Mouse (Mus musculus): ENCODE data around the gene Notum. TPM values are rescaled to one million over a fixed set of nuclear protein-coding genes. Genes with fewer than 3 reads are reported as not detected.

Notum gene
- polyA plus RNA-seq (2012; rRNA removed), result 0.67 and 0.99 TPM in 2 replicates

- H3K4me1 ChIP-seq (ENCODE audit: control insufficient read depth, insufficient read depth, insufficient read length, low read length), result peaks cover 13% of the 10 kb centered on the region
- H3K4me3 ChIP-seq (ENCODE audit: low read depth, low read length), result peak within 1 kb of the TSS; percentile 52
- no peak within 1 kb of the TSS for H3K27ac ChIP-seq (ENCODE audit: insufficient read depth, low read depth, low read length)
- H3K36me3 ChIP-seq (ENCODE audit: control insufficient read depth, insufficient read depth, low read length), result no peaks in the 10 kb centered on the region
- 3% methylated on average over 35 of the region's 35 CpGs for WGBS
- no peak for TF ChIP-seq POLR2A (IDR thresholded peaks at IDR 0.05; ENCODE audit: low read depth, low read length)
- TF ChIP-seq CTCF (IDR thresholded peaks at IDR 0.05; ENCODE audit: extremely low read depth, insufficient read length, insufficient replicate concordance, low read depth, low read length), result no peak
- peaks cover 35% of the 10 kb centered on the region for H3K27me3 ChIP-seq (ENCODE audit: control insufficient read depth, insufficient read depth, low read length)
These were observed at the start of gene Notum for GRCm38 (mm10) chr11:120661076-120661460. TSS of gene Notum (minus strand) at chr11:120661175.

GRCm38 (mm10) chr11:120710672-120711071, 49.7 kb upstream of the Notum start:
- no peak overlapping the region for H3K27ac ChIP-seq (ENCODE audit: insufficient read depth, low read depth, low read length)
- peaks cover 27% of the 10 kb centered on the region for H3K4me1 ChIP-seq (ENCODE audit: control insufficient read depth, insufficient read depth, insufficient read length, low read length)
- H3K4me3 ChIP-seq (ENCODE audit: low read depth, low read length), result no peak overlapping the region
- 72% methylated on average over 5 of the region's 5 CpGs for WGBS
- H3K27me3 ChIP-seq (ENCODE audit: control insufficient read depth, insufficient read depth, low read length), result no peaks in the 10 kb centered on the region
- no peak for TF ChIP-seq CTCF (IDR thresholded peaks at IDR 0.05; ENCODE audit: extremely low read depth, insufficient read length, insufficient replicate concordance, low read depth, low read length)
- no peak for TF ChIP-seq POLR2A (IDR thresholded peaks at IDR 0.05; ENCODE audit: low read depth, low read length)
- peaks cover 4% of the 10 kb centered on the region; the same call in 1 of the 2 replicates for H3K36me3 ChIP-seq (ENCODE audit: control insufficient read depth, insufficient read depth, low read length)

GRCm38 (mm10) chr11:120709551-120709950, 48.6 kb upstream of the Notum start:
- no peaks in the 10 kb centered on the region for H3K27me3 ChIP-seq (ENCODE audit: control insufficient read depth, insufficient read depth, low read length)

GRCm38 (mm10) chr11:120707969-120708368, 47.0 kb upstream of the Notum start:
- Histone ChIP-seq H3K36me3 (ENCODE audit: control insufficient read depth, insufficient read depth, low read length) (peaks cover 10% of the 10 kb centered on the region; the same call in 1 of the 2 replicates), H3K4me1 (ENCODE audit: control insufficient read depth, insufficient read depth, insufficient read length, low read length) (peaks cover 20% of the 10 kb centered on the region), H3K4me3 (ENCODE audit: low read depth, low read length) (no peak overlapping the region), H3K27ac (ENCODE audit: insufficient read depth, low read depth, low read length) (no peak overlapping the region), H3K27me3 (ENCODE audit: control insufficient read depth, insufficient read depth, low read length) (no peaks in the 10 kb centered on the region)
- TF ChIP-seq POLR2A (IDR thresholded peaks at IDR 0.05; ENCODE audit: low read depth, low read length) (no peak), CTCF (IDR thresholded peaks at IDR 0.05; ENCODE audit: extremely low read depth, insufficient read length, insufficient replicate concordance, low read depth, low read length) (no peak)
- WGBS, result 44% methylated on average over 5 of the region's 5 CpGs

More at GRCm38 (mm10) chr11:120709551-120709950, 48.6 kb upstream of the Notum start:
- Histone ChIP-seq H3K4me3 (ENCODE audit: low read depth, low read length) (no peak overlapping the region), H3K36me3 (ENCODE audit: control insufficient read depth, insufficient read depth, low read length) (peaks cover 4% of the 10 kb centered on the region; the same call in 1 of the 2 replicates), H3K27ac (ENCODE audit: insufficient read depth, low read depth, low read length) (peak overlapping the region; percentile 43), H3K4me1 (ENCODE audit: control insufficient read depth, insufficient read depth, insufficient read length, low read length) (peaks cover 23% of the 10 kb centered on the region)
- TF ChIP-seq POLR2A (IDR thresholded peaks at IDR 0.05; ENCODE audit: low read depth, low read length) (no peak), CTCF (IDR thresholded peaks at IDR 0.05; ENCODE audit: extremely low read depth, insufficient read length, insufficient replicate concordance, low read depth, low read length) (no peak)
- 21% methylated on average over 2 of the region's 2 CpGs for WGBS

- H3K36me3 ChIP-seq (ENCODE audit: control insufficient read depth, insufficient read depth, low read length), result peaks cover 16% of the 10 kb centered on the region
- H3K27me3 ChIP-seq (ENCODE audit: control insufficient read depth, insufficient read depth, low read length), result no peaks in the 10 kb centered on the region
- H3K4me1 ChIP-seq (ENCODE audit: control insufficient read depth, insufficient read depth, insufficient read length, low read length), result peaks cover 18% of the 10 kb centered on the region
- TF ChIP-seq CTCF (IDR thresholded peaks at IDR 0.05; ENCODE audit: extremely low read depth, insufficient read length, insufficient replicate concordance, low read depth, low read length) (no peak), POLR2A (IDR thresholded peaks at IDR 0.05; ENCODE audit: low read depth, low read length) (no peak)
- no peak overlapping the region for H3K4me3 ChIP-seq (ENCODE audit: low read depth, low read length)
- WGBS, result 71% methylated on average over 12 of the region's 12 CpGs
- no peak overlapping the region for H3K27ac ChIP-seq (ENCODE audit: insufficient read depth, low read depth, low read length)
These were observed 46.2 kb upstream of the Notum start for GRCm38 (mm10) chr11:120707225-120707624.

GRCm38 (mm10) chr11:120706120-120706519, 45.1 kb upstream of the Notum start:
- 73% methylated on average over 5 of the region's 5 CpGs for WGBS
- no peak for TF ChIP-seq POLR2A (IDR thresholded peaks at IDR 0.05; ENCODE audit: low read depth, low read length)
- Histone ChIP-seq H3K27ac (ENCODE audit: insufficient read depth, low read depth, low read length) (no peak overlapping the region), H3K4me3 (ENCODE audit: low read depth, low read length) (no peak overlapping the region), H3K4me1 (ENCODE audit: control insufficient read depth, insufficient read depth, insufficient read length, low read length) (peaks cover 18% of the 10 kb centered on the region), H3K27me3 (ENCODE audit: control insufficient read depth, insufficient read depth, low read length) (no peaks in the 10 kb centered on the region), H3K36me3 (ENCODE audit: control insufficient read depth, insufficient read depth, low read length) (peaks cover 24% of the 10 kb centered on the region)

- WGBS, result 76% methylated on average over 8 of the region's 8 CpGs
- Histone ChIP-seq H3K36me3 (ENCODE audit: control insufficient read depth, insufficient read depth, low read length) (peaks cover 21% of the 10 kb centered on the region), H3K4me3 (ENCODE audit: low read depth, low read length) (no peak overlapping the region), H3K27ac (ENCODE audit: insufficient read depth, low read depth, low read length) (no peak overlapping the region), H3K4me1 (ENCODE audit: control insufficient read depth, insufficient read depth, insufficient read length, low read length) (peaks cover 14% of the 10 kb centered on the region), H3K27me3 (ENCODE audit: control insufficient read depth, insufficient read depth, low read length) (no peaks in the 10 kb centered on the region)
- TF ChIP-seq CTCF (IDR thresholded peaks at IDR 0.05; ENCODE audit: extremely low read depth, insufficient read length, insufficient replicate concordance, low read depth, low read length) (no peak), POLR2A (IDR thresholded peaks at IDR 0.05; ENCODE audit: low read depth, low read length) (no peak)
These were observed 43.7 kb upstream of the Notum start for GRCm38 (mm10) chr11:120704486-120705325.

Data from small intestine, adult 2 months (tissue).